Mouse (Mus musculus): ENCODE measurements around the gene Baiap2l2.
"Not testable (repeated sequence)": the region's sequence is repeated elsewhere in the genome, so short reads cannot be mapped to it uniquely, and the experiment has no call there.

Gene Baiap2l2

DNA sequence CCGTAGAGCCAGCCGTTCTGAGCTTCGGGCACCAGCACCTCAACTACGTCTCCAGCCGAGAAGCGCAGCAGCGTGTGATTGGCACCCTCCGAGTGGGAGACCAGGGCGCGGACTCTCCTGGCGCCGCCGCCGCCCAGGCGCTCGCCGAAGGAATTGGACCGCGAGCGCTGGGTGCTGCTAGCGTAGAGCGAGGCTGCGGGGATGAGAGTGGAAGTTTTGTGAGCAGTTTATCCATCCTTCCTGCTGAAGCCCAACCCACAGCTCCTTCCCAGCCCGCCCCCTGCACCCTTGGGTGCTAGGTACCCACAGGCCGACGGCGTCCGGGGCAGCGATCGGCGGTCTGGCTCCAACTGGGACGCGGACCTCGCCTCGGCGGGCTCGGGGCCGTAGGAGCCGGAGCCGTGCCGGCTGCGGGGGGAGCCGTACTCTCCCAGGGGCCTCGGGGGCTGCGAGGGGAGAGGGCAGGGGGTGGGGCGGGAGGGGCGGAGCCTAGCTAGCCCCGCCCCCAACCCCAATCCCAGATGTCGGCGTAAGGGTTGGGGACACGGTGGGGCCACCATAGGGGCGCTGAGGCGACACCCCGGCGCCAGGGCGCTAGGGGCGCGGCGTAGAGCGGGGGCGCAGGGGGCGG is 24.1 kb downstream of the Baiap2l2 start:
- DNase-seq, result peak; percentile 32 to 62

DNA sequence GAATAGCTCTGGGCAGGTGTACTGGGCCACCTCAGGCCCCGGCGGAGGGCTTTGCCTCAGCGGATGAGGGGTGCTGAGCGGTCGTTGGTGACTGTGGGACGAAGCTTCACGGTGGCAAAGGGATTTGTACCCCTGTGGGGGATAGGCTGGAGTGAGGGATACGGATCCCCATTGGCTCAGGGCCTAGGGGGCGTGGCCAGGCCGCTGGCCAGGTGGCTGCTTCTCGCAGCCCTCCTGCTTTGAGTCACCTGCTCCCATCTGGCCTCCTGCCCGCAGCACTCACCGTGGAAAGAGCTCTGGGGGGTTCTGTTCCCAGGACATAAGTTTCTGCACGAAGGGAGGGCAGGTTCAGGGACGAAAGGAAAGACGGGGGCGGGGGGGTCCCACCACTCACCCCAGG is 26.8 kb downstream of the Baiap2l2 start:
- DNase-seq, result peak; percentile 86 to 94

DNA sequence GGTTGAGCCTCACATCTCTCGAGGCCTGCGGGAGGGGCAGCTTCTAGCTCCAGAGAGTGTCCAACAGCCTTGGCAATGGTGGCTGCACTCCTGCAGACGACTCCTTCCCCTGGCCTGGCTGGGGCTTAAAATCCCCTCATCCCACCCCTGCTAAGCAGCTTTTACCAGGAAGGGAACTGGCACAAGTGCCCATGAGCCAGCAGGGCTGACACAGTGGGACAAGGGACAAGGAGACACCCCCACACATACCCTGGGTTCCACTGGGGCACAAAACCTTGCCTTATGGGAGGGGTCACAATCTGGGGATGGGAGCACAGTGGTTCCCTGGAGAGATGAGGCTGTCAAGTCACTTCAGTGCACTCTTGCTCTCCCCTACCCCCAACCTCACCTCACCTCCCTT is 30.7 kb downstream of the Baiap2l2 start, which contains the start of gene Slc16a8:
Gene Slc16a8, minus strand, starts transcription at position 101 of the 400 bp plus-strand sequence.
- no peak for DNase-seq

DNA sequence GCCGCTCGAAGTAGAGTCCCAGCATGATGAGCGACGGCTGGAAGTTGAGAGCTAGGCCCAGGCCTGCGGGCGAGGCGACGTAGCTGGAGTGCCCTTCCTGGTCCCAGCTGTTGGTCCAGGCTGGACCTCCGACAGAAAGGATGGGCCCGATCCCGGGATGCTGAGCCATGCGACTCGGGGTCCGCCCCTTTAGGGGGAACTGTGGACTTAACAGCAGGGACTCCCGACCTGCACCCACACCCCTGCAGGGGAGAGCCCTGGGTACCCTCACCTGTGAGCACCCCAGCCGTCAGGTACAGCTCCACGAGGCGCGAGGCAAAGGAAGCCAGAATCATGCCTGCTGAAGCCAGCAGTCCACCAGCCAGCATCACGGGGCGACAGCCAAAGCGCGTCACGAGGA is 32.8 kb downstream of the Baiap2l2 start:
- DNase-seq, result no peak

DNA sequence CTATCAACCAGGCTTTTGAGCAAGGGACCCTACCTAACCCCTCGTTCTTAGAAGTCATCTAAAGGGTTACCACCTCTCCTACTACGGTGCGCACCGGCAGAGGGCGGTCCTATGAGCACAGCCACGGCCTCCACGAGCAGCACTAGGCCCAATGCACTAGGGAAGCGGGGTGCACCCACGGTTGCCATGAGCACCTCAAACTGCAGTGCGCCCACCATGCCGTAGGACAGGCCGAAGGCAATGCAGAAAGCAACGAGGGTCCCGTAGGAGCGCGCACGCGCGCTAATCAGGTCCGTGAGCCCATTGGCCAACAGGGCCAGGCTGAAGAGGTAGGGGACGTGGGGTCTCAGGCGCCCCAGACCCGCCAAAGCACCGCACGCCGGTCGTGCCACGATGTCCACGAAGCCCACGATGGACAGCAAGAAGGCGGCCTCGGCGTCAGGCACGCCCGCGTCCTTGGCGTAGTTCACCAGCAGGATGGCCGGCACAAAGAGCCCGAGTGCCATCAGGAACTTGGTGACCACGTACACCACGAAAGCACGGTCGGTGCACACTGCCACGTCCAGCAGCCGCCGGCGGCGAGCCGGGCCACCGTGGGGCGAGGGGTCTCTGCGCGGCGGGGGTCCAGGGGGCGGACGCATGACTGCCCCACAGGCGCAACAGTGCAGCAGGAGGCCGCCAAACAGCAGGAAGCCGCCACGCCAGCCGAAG is 33.4 kb downstream of the Baiap2l2 start:
- peak in 1 of 2 experiments; percentile 45 for DNase-seq

DNA sequence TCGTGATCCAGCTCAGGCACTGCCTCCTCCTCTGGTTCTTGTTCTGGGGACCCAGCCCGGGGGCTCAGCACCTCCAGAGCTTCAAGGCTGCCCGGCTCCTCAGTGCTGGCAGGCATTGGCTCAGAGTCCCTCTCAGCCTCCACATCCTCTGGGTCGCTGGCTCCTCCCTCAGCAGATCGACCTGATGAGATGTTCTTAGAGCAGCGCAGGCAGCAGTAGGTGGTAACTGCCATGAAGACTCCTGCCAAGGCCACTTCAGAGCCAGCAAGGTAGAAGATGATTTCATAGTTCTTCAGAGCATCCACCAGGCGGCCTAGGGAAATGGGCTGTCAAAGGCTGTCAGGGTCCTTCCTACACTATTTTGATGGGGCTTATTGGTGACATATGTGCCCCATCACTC is 34.2 kb downstream of the Baiap2l2 start:
- no peak for DNase-seq

DNA sequence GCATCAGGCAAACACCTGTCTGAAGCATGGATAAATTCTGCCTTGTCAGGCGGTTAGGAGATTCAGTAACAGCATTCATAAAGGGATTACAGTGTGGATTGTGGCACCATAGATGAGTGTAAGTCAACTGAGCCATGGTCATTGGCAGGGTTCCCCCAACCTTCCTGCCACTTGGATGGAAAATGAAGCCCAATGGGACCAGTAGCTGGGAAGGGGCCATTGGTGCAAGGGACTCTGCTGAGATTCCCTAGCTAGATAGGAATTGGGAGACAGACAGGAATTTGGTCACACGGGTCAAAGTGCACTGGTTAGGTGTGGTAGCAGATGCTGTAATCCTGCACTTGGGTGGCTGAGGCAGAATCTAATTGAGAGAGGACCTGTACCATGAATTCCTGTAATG is 35.1 kb downstream of the Baiap2l2 start:
- no peak for DNase-seq

DNA sequence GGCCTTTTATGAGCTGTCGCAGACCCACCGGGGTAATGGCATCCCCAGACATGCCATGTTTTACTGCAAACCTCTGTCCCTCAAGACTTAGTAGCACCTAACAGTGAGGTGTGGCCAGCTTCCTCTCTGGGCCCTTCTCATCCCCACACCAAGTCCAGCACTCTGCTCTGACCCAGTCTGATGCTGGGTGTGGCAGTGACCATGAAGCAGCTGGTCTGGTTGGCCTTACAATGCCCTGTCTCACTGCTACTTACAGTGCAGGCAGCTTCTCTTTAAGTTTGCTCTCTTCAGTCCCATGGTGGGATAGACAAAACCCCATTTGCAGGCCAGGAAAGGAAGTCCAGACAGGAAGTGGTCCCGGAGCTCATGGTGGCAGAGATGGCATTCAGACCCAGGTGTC is 40.0 kb downstream of the Baiap2l2 start:
- DNase-seq, result no peak

DNA sequence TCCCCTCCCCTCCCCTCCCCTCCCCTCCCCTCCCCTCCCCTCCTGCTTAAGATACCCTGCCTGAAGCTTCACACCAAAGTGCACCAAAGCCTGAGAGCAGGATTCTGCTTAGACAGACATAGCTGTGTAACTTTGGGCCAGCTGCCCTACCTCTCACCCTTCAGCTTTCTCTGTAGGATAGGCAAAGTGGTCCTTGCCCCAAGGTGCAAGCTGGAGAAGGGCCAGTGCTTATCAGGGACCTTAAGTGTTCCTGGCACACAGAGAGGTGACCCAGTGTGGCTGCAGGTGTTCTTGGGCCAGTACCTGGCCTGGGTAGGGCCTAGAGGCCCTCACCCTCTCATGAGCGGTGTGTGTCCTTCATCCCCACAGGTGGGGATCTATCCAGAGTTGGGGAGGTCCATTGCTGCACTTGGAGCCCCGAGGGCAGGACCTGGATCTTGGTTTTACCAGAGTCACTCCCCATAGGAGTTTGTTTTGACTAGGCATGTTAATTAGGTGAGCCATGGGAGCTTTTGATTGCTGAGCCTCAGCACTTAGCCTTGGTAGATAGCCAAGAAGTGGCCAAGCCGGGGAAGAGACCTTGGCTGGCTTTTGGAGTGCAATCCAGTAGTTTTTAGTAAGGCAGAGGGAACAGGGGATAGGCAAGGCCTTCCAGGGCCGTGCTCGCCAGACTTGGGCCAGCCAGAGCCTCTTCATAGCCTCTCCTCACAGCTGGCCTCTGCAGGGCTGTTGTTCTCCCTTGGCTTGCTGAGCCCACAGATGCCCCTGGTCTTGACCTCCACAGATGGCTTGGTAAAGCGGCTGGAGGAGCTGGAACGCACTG is 41.1 kb downstream of the Baiap2l2 start:
- peak; percentile 52 to 61 for DNase-seq

DNA sequence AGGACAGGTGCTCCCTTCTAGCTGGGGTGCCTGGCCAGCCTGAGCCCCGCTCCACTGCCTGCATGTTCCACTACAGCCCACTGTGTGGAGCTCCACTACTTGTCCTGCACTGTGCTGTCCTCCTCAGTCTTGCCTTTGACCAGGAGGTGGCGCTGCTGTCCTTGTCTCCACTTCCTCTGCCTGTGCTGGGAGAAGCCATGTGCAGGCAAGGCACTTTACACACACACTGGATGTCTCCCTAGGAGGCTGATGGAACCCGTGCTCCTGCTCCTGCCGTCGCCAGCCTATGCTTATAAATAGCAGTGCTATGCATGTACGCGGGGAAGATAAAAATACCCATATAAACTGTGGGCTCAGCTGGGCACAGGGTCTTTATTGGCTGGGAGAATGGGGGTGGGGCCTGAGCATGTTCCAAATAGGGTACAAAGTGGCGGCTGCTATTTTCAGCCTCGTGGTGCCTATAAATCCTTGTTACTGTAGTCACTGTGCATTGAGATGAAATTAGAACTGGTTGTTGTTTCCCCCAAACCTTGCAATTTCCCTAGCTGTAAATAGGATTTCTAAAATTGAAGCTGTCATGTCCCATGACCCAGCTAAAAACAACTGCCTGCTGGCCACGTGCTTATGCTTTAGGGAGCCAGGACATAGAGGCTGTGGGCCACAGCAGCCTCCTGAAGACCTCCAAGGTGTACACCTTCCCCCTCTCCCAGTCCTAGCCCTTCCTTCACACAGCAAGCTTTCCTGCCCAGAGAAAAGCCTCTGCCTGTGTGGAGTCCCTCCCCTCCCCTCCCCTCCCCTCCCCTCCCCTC is 41.9 kb downstream of the Baiap2l2 start:
- DNase-seq, result peak; percentile 96 to 97

DNA sequence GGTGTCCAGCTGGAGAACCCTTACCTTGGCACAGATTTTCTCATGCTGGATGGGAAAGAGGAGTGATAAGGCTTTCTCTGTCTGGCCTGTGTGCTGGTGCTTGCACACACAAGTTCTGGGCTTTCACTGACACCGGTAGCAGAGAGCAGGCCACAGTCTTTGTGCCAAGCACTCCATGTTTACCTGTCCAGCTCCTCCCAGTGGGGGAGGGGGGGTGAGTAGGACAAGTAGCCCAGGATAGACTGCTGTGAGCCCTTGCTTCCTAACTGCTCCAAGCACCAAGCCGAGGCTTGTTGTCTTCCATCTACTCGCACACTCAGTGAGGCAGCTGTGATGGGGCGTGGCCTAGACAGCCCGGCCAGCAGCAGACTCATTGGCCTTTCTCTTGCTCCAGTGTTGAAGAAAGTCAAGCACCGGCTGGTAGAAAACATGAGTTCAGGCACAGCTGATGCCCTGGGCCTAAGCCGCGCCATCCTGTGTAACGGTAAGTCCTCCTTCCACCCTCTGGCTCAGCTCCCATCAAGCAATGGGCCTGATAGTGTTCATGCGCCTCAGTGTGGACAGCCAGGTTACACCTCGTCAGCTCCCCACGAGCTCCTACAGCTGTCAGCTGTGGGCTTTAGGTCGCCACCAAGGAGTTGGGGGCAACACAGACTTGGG is 42.6 kb downstream of the Baiap2l2 start:
- DNase-seq, result no peak

DNA sequence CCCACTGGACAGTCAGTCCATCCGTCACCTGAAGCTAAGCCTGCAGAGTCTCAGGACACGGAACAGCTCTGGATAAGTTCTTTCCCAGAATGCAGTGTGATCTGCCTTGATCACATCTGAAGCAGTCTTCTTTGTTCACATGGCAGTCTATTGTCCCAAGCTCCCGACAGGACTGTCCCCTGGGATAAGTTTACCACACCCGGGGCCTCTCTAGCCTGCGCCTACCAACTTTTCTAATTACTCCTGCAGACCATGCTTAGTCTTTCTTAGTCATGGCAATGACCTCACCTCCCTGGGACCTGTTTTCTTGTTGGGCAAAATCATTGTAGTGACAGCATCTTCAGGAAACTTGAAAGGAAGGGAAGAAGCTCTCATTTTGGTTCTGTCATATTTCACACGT is 47.3 kb downstream of the Baiap2l2 start:
- no peak for DNase-seq

DNA sequence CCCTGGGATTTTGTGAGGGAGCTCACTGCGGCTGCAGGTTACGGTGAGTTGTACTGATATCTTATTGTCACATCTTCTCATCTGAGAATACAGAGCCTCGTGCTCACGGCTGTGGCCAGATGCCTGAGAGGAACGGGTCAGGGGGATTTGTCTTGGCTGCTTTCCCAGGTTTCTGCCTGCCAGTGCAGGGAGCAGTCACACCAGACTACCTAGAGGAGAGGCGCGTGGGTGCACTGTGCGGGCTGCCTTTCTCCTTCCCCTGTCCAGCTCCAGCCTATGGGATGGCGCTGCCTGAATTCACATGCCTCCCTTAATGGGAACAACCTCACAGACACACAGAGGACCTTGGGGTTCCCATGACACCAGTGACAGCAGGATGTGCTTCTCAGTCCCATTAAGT is 50.1 kb downstream of the Baiap2l2 start:
- no peak for DNase-seq

DNA sequence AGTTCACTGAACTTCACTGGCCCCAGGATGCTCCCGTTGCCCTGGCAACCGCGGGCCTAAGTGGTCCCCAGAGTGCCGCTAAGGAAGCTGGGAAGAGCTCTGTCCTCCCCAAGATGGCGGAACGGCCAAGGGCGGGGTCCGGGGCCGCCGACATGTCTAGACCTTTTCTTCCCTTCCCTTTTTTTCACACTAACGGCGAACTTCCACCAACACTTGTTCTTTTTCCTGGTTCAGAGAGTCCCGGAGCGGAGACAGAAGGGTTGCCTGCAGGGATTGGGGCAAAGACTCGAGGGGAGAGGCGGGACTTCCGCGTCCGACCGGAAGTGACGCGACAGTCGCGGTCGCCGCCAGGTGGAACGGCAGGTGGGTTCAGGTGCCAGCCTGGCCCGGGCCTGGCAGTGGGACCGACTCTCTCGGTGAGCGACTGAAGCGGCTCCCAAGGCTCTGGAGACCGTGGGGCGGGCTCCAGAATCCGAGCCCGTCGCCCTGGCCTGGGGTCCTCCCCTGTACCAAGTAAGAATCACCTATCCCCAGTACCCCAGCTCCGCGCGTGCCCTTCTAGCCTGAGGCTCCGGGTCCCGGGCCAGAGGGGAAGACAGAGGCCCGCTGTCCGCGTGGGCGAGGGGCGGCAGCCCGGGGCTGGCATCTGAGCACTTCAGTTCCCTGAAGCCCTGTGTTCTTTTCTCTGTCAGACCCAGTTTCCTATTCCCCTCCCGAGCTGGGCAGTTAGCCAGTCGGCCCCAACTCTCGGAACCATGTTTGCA is 56.1 kb downstream of the Baiap2l2 start, which contains the start of the genes Pick1 and Gm49486:
Gene Pick1, plus strand, starts transcription at position 116 of the 764 bp plus-strand sequence.
Gene Gm49486, plus strand, starts transcription at position 334 of the 764 bp plus-strand sequence.
- DNase-seq, result peak; percentile 92 to 95

DNA sequence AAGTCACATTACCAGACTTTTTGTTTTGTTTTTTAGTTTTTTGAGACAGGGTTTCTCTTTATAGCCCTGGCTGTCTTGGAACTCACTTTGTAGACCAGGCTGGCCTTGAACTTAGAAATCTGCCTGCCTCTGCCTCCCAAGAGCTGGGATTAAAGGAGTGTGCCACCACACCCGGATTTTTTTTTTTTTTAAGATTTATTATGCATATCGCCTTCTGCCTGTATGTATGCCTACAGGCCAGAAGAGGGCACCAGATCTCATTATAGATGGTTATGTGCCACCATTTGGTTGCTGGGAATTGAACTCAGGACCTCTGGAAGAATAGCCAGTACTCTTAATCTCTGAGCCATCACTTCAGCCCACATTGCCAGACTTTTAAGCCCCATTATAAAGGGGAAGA is 59.6 kb downstream of the Baiap2l2 start:
- DNase-seq, result not testable (repeated sequence)

DNA sequence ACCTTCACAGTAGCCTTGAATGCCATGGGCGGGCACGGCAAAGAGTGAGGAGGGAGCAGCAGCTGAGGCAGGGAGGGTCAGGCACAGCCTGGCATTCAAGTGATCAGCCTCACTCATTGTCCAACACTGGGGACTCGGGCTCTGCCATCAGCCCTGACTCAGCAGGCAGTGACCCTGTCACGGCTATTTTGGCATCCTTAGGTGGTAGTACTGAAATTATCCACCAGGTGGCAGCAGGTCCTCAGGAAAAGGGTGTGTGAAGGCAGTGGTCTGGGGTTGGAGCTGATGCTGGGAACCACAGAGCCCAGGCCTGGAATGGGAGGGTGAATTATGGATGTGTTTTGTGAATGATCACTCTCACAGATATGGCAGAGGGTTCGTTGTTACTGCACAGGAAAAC is 60.7 kb downstream of the Baiap2l2 start:
- peak; percentile 78 to 91 for DNase-seq

DNA sequence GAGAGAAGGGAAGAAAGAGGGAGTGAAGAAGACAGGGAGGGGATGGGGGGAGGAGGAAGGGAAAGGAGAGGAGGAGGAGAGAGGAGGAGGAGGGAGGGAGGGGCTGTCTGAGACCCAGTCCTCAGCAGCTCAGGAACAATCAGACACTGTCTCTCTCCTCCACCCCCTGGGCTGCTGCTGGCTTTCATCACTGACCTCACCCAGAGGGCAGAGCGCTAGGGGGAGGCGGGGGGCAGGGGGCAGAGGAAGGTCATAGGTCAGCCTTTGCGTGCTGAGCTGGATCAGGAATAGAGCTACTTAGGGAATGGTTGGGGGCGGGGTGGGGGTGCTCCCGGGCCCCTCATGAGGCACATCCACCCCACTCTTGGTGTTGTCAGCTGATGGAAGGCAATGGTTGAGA is 61.7 kb downstream of the Baiap2l2 start:
- DNase-seq, result no peak

DNA sequence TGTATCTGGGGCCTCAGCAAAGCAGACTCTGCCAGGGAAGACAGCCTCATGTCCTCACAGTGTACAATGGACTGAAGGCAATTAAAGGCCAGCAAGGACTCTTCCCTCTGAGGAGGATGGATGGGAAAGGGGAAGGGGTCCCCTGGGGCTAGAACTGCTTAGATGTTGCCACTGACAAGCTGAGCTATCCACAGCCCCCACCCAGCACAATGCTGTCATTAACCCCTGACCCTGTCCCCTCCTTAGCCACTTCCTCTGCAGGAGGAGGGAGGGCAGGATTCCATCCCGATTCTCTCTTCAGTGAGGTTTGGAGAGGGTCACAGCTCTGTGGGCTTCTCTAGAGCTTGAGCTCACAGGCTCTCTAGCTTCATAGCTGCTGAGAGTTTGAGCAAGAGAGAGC is 65.8 kb downstream of the Baiap2l2 start:
- DNase-seq, result peak; percentile 15 to 30

DNA sequence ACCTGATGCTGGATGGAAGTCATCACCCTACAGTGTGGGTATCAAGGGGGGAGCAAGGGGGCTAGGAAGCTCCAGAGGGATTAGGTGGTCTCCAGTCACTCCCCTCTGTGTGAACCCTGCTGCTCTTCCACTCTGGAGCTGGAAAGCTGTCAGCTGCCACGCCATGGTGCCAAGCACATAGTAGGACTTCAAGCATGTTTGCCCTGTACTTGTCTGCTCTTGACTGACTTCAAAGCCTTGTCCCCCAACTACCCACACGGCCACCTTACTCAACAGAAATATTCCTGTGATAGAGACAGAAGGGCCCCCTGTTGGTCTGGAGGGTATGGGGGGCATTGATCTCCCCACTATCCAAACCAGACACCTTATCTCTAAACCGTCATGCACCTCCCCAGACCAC is 69.1 kb downstream of the Baiap2l2 start:
- DNase-seq, result no peak

DNA sequence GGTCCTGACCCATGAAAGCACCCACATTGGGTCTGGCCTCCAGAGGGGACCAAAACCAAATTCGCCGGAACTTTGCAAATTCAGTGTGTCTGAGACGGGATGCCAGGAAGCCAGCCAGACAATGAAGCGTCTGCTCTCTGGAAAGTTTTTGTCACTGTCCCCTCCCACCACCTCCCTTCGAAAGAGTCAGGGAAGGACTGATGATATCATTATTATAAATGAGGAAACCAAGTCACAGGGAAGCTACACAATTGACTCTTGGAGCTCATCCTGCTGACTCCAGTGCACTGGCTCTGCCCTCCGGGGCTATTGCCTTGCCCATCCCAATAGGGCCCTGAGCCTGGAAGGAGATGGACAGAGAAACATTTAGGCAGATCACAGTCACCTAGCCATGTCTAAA is 71.7 kb downstream of the Baiap2l2 start:
- peak; percentile 27 to 39 for DNase-seq

DNA sequence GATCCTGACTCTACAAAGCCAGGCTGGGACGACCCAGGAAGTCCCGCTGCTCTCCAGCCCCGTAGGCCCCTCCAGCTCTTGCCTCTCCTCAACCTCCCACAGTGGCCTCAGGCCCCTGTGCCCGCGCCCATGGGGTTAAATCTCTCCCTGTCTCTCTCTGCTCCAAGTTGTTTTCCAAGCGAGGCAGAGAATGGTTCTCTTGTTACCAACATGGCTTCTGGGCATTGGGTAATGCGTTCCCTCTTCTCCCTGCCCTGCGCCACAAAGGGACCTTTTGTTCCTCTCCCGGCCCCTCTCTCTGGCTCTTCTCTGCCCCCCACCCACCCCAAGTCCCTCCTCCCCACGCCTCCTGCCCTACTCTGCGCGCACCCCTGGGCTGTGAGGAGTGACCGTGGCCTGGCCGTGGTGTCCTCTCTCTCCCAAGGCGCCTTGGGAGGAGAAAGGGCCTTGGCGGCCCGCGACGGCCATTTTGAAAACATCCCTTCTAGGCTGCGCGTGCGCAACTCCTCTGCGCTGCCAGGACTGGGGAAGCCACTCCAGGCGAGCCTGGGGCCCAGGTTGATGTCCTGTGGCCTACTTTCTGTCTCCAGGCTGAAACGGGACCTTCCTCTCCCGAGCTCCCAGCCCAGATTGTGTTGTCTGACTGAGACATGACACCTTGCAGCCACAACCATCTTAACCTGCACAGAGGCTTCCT is 72.4 kb downstream of the Baiap2l2 start:
- DNase-seq, result no peak
